Comparison of ENCODE assay signal across 29 mouse cellular contexts in the genomic region with DNA sequence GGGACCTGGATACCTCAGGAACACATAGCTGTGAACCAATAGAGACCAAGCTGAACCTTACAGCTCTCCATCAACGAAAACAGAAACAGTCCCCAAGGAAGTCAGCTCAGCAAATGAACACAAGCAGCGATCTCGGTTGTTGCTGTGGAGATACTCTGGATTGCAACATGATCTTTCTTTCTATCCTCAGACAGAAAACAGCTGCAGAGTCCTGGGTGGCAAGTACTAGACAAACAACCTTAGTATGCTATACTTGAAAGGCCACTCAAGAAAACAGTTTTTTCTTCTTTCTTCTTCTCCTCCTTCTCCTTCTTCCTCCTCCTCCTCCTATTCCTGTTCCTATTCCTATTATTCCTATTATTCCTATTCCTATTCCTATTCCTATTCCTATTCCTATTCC. TPM values are rescaled to one million over a fixed set of nuclear protein-coding genes. Genes with fewer than 3 reads are reported as not detected.
DNase-seq lines count a peak whose midpoint lies in the region; ATAC-seq and TF ChIP-seq lines count a peak whose summit lies in the region.
"Had no signal": no experiment of that assay in that cellular context is flagged by ENCODE, and none has a peak within 500 bp of the region (broad histone marks: within the 10 kb centered on the region; RNA-seq: fewer than 3 reads in every experiment).

No protein-coding gene starts in this region.

- H3K36me3 ChIP-seq in embryonic facial prominence, embryonic 14.5 days (ENCODE audit: control insufficient read depth, insufficient read depth, low read length) = no peaks in the 10 kb centered on the region
- H3K36me3 ChIP-seq in embryonic facial prominence, embryonic 10.5 days (replicated peaks) = no peaks in the 10 kb centered on the region
- H3K36me3 ChIP-seq in kidney, embryonic 15.5 days = no peaks in the 10 kb centered on the region
- no peaks in the 10 kb centered on the region for H3K36me3 ChIP-seq in kidney, embryonic 16.5 days (ENCODE audit: insufficient read depth, low read length)
- H3K36me3 ChIP-seq in lung, postnatal 0 days (ENCODE audit: insufficient read depth, low read length) = no peaks in the 10 kb centered on the region
- H3K36me3 ChIP-seq: embryonic facial prominence, embryonic 15.5 days; heart, embryonic 12.5 days; heart, embryonic 15.5 days had no signal

- ATAC-seq in embryonic facial prominence, embryonic 14.5 days (ENCODE audit: low read depth) = no peak
- peak; percentile 43; the same call in 1 of the 2 replicates for ATAC-seq in kidney, embryonic 15.5 days (replicated peaks; ENCODE audit: low FRiP score)
- ATAC-seq in kidney, embryonic 16.5 days (ENCODE audit: low FRiP score, low TSS enrichment) = no peak
- no peak for ATAC-seq in lung, postnatal 0 days
- ATAC-seq: forebrain, embryonic 14.5 days; forebrain, postnatal 0 days; hindbrain, embryonic 16.5 days had no signal

- H3K4me1 ChIP-seq in embryonic facial prominence, embryonic 14.5 days (ENCODE audit: control insufficient read depth, insufficient read depth, low read length) = no peaks in the 10 kb centered on the region; the same call in 1 of the 2 replicates
- no peaks in the 10 kb centered on the region for H3K4me1 ChIP-seq in embryonic facial prominence, embryonic 10.5 days
- peaks cover 8% of the 10 kb centered on the region; the same call in 1 of the 2 replicates for H3K4me1 ChIP-seq in kidney, embryonic 15.5 days
- H3K4me1 ChIP-seq in kidney, embryonic 16.5 days (ENCODE audit: insufficient read depth, low read length) = peaks cover 10% of the 10 kb centered on the region; the same call in 1 of the 2 replicates
- no peaks in the 10 kb centered on the region for H3K4me1 ChIP-seq in lung, postnatal 0 days (ENCODE audit: insufficient read depth, low read depth, low read length)
- H3K4me1 ChIP-seq: embryonic facial prominence, embryonic 15.5 days; heart, embryonic 12.5 days; heart, embryonic 15.5 days had no signal

- TF ChIP-seq CTCF in lung, postnatal 0 days (IDR thresholded peaks at IDR 0.05) = no peak

- H3K4me2 ChIP-seq in embryonic facial prominence, embryonic 14.5 days (ENCODE audit: low read depth, low read length) = no peak overlapping the region
- H3K4me2 ChIP-seq in kidney, embryonic 15.5 days = no peak overlapping the region
- H3K4me2 ChIP-seq in kidney, embryonic 16.5 days (replicated peaks; ENCODE audit: low read depth, low read length) = no peak overlapping the region
- no peak overlapping the region for H3K4me2 ChIP-seq in lung, postnatal 0 days (replicated peaks; ENCODE audit: low read depth, low read length)
- H3K4me2 ChIP-seq: embryonic facial prominence, embryonic 15.5 days; heart, embryonic 12.5 days; heart, embryonic 15.5 days had no signal

- H3K9ac ChIP-seq in embryonic facial prominence, embryonic 14.5 days (ENCODE audit: low read depth, low read length) = no peak overlapping the region
- H3K9ac ChIP-seq in kidney, embryonic 15.5 days = no peak overlapping the region
- no peak overlapping the region for H3K9ac ChIP-seq in kidney, embryonic 16.5 days (replicated peaks; ENCODE audit: low read length)
- no peak overlapping the region for H3K9ac ChIP-seq in lung, postnatal 0 days (replicated peaks; ENCODE audit: low read depth)
- H3K9ac ChIP-seq: embryonic facial prominence, embryonic 15.5 days; forebrain, postnatal 0 days; heart, embryonic 12.5 days; heart, embryonic 15.5 days had no signal

- no peak for TF ChIP-seq EP300 in lung, postnatal 0 days (IDR thresholded peaks at IDR 0.05)

- H3K27ac ChIP-seq in embryonic facial prominence, embryonic 14.5 days (replicated peaks; ENCODE audit: low read depth, low read length) = no peak overlapping the region
- H3K27ac ChIP-seq in embryonic facial prominence, embryonic 10.5 days (replicated peaks) = no peak overlapping the region
- no peak overlapping the region for H3K27ac ChIP-seq in kidney, embryonic 15.5 days
- no peak overlapping the region for H3K27ac ChIP-seq in kidney, embryonic 16.5 days (ENCODE audit: low read length)
- H3K27ac ChIP-seq in lung, postnatal 0 days (ENCODE audit: low read length) = no peak overlapping the region
- H3K27ac ChIP-seq: embryonic facial prominence, embryonic 15.5 days; gastrocnemius, adult 2 months; heart, embryonic 15.5 days had no signal

- DNase-seq in embryonic facial prominence, embryonic 14.5 days (ENCODE audit: low spot score) = peak; percentile 36
- no peak for DNase-seq in embryonic facial prominence, embryonic 10.5 days (ENCODE audit: low spot score)
- peak; percentile 49 for DNase-seq in lung, postnatal 0 days (ENCODE audit: low spot score)
- no peak for DNase-seq in lung, postnatal 10 days
- peak; percentile 9 for DNase-seq in NIH3T3 (ENCODE audit: low read depth)
- DNase-seq in spleen, postnatal 4 days (ENCODE audit: low spot score in 2 of 2) = no peak
- DNase-seq: adrenal gland, adult 2 months; adrenal gland, postnatal 14 days; cerebellum, adult 11 months; cerebellum, adult 2 months; cerebellum, adult 9-11 months; cerebellum, postnatal 36 days; embryo, embryonic 11 days; forebrain, postnatal 0 days; gastrocnemius, adult 2 months; gastrocnemius, postnatal 14 days; heart, adult 18-20 months; heart, postnatal 10 days; heart, postnatal 36 days had no signal

- no peaks in the 10 kb centered on the region for H3K9me3 ChIP-seq in embryonic facial prominence, embryonic 14.5 days (ENCODE audit: control insufficient read depth, low read length)
- H3K9me3 ChIP-seq in embryonic facial prominence, embryonic 10.5 days = no peaks in the 10 kb centered on the region
- H3K9me3 ChIP-seq in kidney, embryonic 15.5 days (replicated peaks) = no peaks in the 10 kb centered on the region
- H3K9me3 ChIP-seq in kidney, embryonic 16.5 days (ENCODE audit: low read length) = no peaks in the 10 kb centered on the region
- no peaks in the 10 kb centered on the region for H3K9me3 ChIP-seq in lung, postnatal 0 days (ENCODE audit: low read length)
- H3K9me3 ChIP-seq: embryonic facial prominence, embryonic 15.5 days; heart, embryonic 12.5 days; heart, embryonic 15.5 days had no signal

- WGBS in embryonic facial prominence, embryonic 14.5 days = 25% methylated on average over 3 of the region's 3 CpGs
- WGBS in embryonic facial prominence, embryonic 10.5 days = 57% methylated on average over 3 of the region's 3 CpGs
- WGBS in kidney, embryonic 15.5 days = 21% methylated on average over 3 of the region's 3 CpGs
- WGBS in kidney, embryonic 16.5 days = 34% methylated on average over 3 of the region's 3 CpGs
- 43% methylated on average over 3 of the region's 3 CpGs for WGBS in lung, postnatal 0 days

- no peak overlapping the region for H3K4me3 ChIP-seq in embryonic facial prominence, embryonic 14.5 days (ENCODE audit: low read depth, low read length)
- H3K4me3 ChIP-seq in embryonic facial prominence, embryonic 10.5 days = no peak overlapping the region
- no peak overlapping the region for H3K4me3 ChIP-seq in kidney, embryonic 15.5 days (replicated peaks)
- H3K4me3 ChIP-seq in kidney, embryonic 16.5 days (ENCODE audit: low read length) = no peak overlapping the region
- no peak overlapping the region for H3K4me3 ChIP-seq in lung, postnatal 0 days (ENCODE audit: low read depth, low read length)
- H3K4me3 ChIP-seq: embryonic facial prominence, embryonic 15.5 days; gastrocnemius, adult 2 months; heart, embryonic 12.5 days; heart, embryonic 15.5 days had no signal

- H3K27me3 ChIP-seq in embryonic facial prominence, embryonic 14.5 days (replicated peaks; ENCODE audit: control insufficient read depth, insufficient read depth, low read length) = no peaks in the 10 kb centered on the region
- no peaks in the 10 kb centered on the region for H3K27me3 ChIP-seq in embryonic facial prominence, embryonic 10.5 days (replicated peaks; ENCODE audit: low read depth, poor library complexity, severe bottlenecking)
- no peaks in the 10 kb centered on the region for H3K27me3 ChIP-seq in kidney, embryonic 15.5 days
- H3K27me3 ChIP-seq in kidney, embryonic 16.5 days (ENCODE audit: insufficient read depth, low read length) = no peaks in the 10 kb centered on the region
- no peaks in the 10 kb centered on the region for H3K27me3 ChIP-seq in lung, postnatal 0 days (replicated peaks; ENCODE audit: insufficient read depth, low read length)
- H3K27me3 ChIP-seq: embryonic facial prominence, embryonic 15.5 days; heart, embryonic 12.5 days; heart, embryonic 15.5 days had no signal

RNA-seq across cellular contexts. Expression of a gene that starts 37.9 kb away (rescaled TPM):
- 0.90 TPM in 1 of 2 replicates, not detected in the other for polyA plus RNA-seq in embryonic facial prominence, embryonic 14.5 days (2014; fragmentation: Nextera tagmentation; extraction: Ambion mirVana)
- not detected in 2 replicates for polyA plus RNA-seq in embryonic facial prominence, embryonic 10.5 days (2016; fragmentation: Nextera tagmentation; extraction: Ambion mirVana)
- not detected in 2 replicates for polyA plus RNA-seq in kidney, embryonic 15.5 days (2015; fragmentation: Nextera tagmentation; extraction: Ambion mirVana)
- not detected in 2 replicates for polyA plus RNA-seq in kidney, embryonic 16.5 days (2015; fragmentation: Nextera tagmentation; extraction: Ambion mirVana)
- polyA plus RNA-seq in lung, postnatal 0 days (2015; fragmentation: Nextera tagmentation; extraction: Ambion mirVana) = 6.6 and 7.7 TPM in 2 replicates
- polyA plus RNA-seq: adrenal gland, adult 2 months; embryonic facial prominence, embryonic 11.5 days; forebrain, embryonic 11.5 days; heart, embryonic 12.5 days; hindbrain, embryonic 11.5 days had no signal

Comparison
In these comparisons a context has a peak if more than half of its experiments do, and no peak if none do; other contexts are left out.
1. DNase-seq: peak in embryonic facial prominence, embryonic 14.5 days (single experiment), lung, postnatal 0 days (single experiment) and NIH3T3 (single experiment); none in embryonic facial prominence, embryonic 10.5 days (single experiment), lung, postnatal 10 days (single experiment) and spleen, postnatal 4 days (0 of 2).